Comparison of ENCODE assay signal across 9 mouse cellular contexts in the genomic region with DNA sequence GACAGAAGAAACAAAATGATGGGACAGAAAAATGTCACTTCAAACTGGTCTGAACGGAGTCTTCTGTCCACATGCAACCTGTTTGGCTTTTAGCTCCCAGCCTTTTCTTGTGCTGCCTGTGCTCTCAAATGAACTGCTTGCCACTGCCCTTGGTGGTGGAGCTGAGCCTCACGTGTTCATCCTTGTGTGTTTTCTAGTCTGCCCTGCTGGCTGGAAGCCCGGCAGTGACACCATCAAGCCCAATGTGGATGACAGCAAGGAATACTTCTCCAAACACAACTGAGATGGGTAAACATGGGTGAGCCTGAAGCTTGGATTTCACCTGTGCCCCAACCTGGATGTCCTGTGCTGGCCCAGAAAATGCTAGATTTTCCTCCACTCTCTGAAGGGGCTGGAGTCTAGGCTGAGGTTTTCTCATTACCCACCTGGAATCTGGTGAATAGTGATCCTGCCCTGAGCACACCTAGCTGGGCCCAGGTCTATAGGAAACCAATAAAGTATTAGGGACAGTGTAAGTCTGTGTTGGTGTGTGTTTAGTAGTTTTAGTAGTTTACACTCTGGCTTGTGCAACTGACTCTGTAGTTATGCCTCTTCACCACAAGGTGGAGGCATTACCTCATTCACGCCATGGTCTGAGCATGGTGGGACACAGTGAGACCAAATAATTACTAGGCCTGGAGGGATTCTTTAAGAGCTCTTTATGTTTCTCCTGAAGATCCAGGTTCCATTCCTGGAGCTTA. TPM values are rescaled to one million over a fixed set of nuclear protein-coding genes. Genes with fewer than 3 reads are reported as not detected.
DNase-seq lines count a peak whose midpoint lies in the region; ATAC-seq and TF ChIP-seq lines count a peak whose summit lies in the region.
"Had no signal": no experiment of that assay in that cellular context is flagged by ENCODE, and none has a peak within 500 bp of the region (broad histone marks: within the 10 kb centered on the region; RNA-seq: fewer than 3 reads in every experiment).

No protein-coding gene starts in this region.

- WGBS in liver, embryonic 13.5 days (ENCODE audit: insufficient replicate concordance) = 64% methylated on average over 4 of the region's 4 CpGs
- WGBS in small intestine, adult 2 months = 58% methylated on average over 4 of the region's 4 CpGs

- peak overlapping the region; percentile 99 for H3K4me2 ChIP-seq in liver, embryonic 13.5 days
- H3K4me2 ChIP-seq: lung, embryonic 15.5 days had no signal

- H3K27me3 ChIP-seq in MEL (ENCODE audit: control insufficient read depth in 1 of 2, insufficient read depth in 2 of 2, low read length in 2 of 2) = no peaks in the 10 kb centered on the region
- no peaks in the 10 kb centered on the region for H3K27me3 ChIP-seq in liver, embryonic 13.5 days
- H3K27me3 ChIP-seq in small intestine, adult 2 months (ENCODE audit: control insufficient read depth, insufficient read depth, low read length) = no peaks in the 10 kb centered on the region
- H3K27me3 ChIP-seq: lung, embryonic 15.5 days had no signal

- ATAC-seq in liver, embryonic 13.5 days (ENCODE audit: low read depth) = no peak

- peak; percentile 35 to 43 for DNase-seq in left cerebral cortex, adult 18-20 months (ENCODE audit: low spot score in 2 of 2)
- no peak for DNase-seq in left cerebral cortex, adult 11 months (ENCODE audit: low spot score)
- DNase-seq in MEL (ENCODE audit: low read depth, low spot score) = peak; percentile 85
- peak; percentile 83 for DNase-seq in brain, embryonic 14.5 days (ENCODE audit: low read depth)
- peak; percentile 61 to 62 for DNase-seq in heart, postnatal 36 days
- no peak for DNase-seq in liver, embryonic 13.5 days
- DNase-seq in gastrocnemius, postnatal 10 days = no peak

- TF ChIP-seq RAD21 in MEL (IDR thresholded peaks at IDR 0.05; ENCODE audit: low read depth, low read length) = peak; percentile 77

- intact Hi-C loops in heart, postnatal 36 days (cut with DNase I) = no loop called here

- H3K9ac ChIP-seq in MEL (ENCODE audit: control insufficient read depth, low read depth, low read length, poor library complexity, severe bottlenecking) = peak overlapping the region; percentile 64
- H3K9ac ChIP-seq in liver, embryonic 13.5 days = peak overlapping the region; percentile 96
- H3K9ac ChIP-seq: lung, embryonic 15.5 days had no signal

- no peak for TF ChIP-seq EP300 in MEL (IDR thresholded peaks at IDR 0.05; ENCODE audit: low read depth in 1 of 2, low read length in 2 of 2)

- peak; percentile 65 to 85 (median 73) for TF ChIP-seq CTCF in MEL (IDR thresholded peaks at IDR 0.05 in 2 of 3, conservative IDR thresholded peaks at IDR 0.05 in 1 of 3; ENCODE audit: control insufficient read depth in 1 of 3, insufficient read depth in 1 of 3, low read depth in 2 of 3, low read length in 3 of 3, poor library complexity in 1 of 3, severe bottlenecking in 1 of 3)
- peak; percentile 78; the same call in 1 of the 2 replicates for TF ChIP-seq CTCF in brain, embryonic 14.5 days (IDR thresholded peaks at IDR 0.05; ENCODE audit: borderline replicate concordance, extremely low read depth, insufficient read depth, insufficient read length)
- peak; percentile 4; the same call in 1 of the 2 replicates for TF ChIP-seq CTCF in small intestine, adult 2 months (IDR thresholded peaks at IDR 0.05; ENCODE audit: extremely low read depth, insufficient read length, insufficient replicate concordance, low read depth, low read length)

- peak overlapping the region; percentile 50 for H3K27ac ChIP-seq in MEL (ENCODE audit: control insufficient read depth, low read depth, low read length)
- H3K27ac ChIP-seq in liver, embryonic 13.5 days = peak overlapping the region; percentile 99
- no peak overlapping the region for H3K27ac ChIP-seq in small intestine, adult 2 months (ENCODE audit: insufficient read depth, low read depth, low read length)
- H3K27ac ChIP-seq: lung, embryonic 15.5 days had no signal

- no peak for TF ChIP-seq POLR2A in MEL (IDR thresholded peaks at IDR 0.05; ENCODE audit: control insufficient read depth in 1 of 2, insufficient read depth in 1 of 2, low read depth in 1 of 2, low read length in 2 of 2, poor library complexity in 1 of 2)
- no peak for TF ChIP-seq POLR2A in brain, embryonic 14.5 days (IDR thresholded peaks at IDR 0.05; ENCODE audit: borderline replicate concordance, extremely low read depth, insufficient read depth, insufficient read length, poor library complexity, severe bottlenecking)
- no peak for TF ChIP-seq POLR2A in small intestine, adult 2 months (IDR thresholded peaks at IDR 0.05; ENCODE audit: low read depth, low read length)

- H3K4me3 ChIP-seq in MEL (ENCODE audit: control insufficient read depth in 1 of 2, insufficient read depth in 1 of 2, low read depth in 2 of 2, low read length in 2 of 2) = peak overlapping the region in 1 of 2 experiments; percentile 59; a peak in 2 of 4 replicates
- H3K4me3 ChIP-seq in liver, embryonic 13.5 days (replicated peaks) = peak overlapping the region; percentile 76
- no peak overlapping the region for H3K4me3 ChIP-seq in small intestine, adult 2 months (ENCODE audit: low read depth, low read length)
- H3K4me3 ChIP-seq: lung, embryonic 15.5 days had no signal

- peaks cover 43% of the 10 kb centered on the region for H3K79me2 ChIP-seq in MEL (ENCODE audit: control insufficient read depth, insufficient read depth, low read length, poor library complexity)

- H3K36me3 ChIP-seq in MEL (ENCODE audit: control insufficient read depth in 1 of 2, insufficient read depth in 2 of 2, low read length in 2 of 2) = peaks cover 4 to 19% of the 10 kb centered on the region in 2 experiments; a peak in 3 of 4 replicates
- peaks cover 53% of the 10 kb centered on the region for H3K36me3 ChIP-seq in liver, embryonic 13.5 days
- H3K36me3 ChIP-seq in small intestine, adult 2 months (ENCODE audit: control insufficient read depth, insufficient read depth, low read length) = peaks cover 11% of the 10 kb centered on the region

- H3K4me1 ChIP-seq in MEL (ENCODE audit: control insufficient read depth in 1 of 2, insufficient read depth in 2 of 2, low read length in 2 of 2) = peaks cover 4 to 28% of the 10 kb centered on the region in 2 experiments; a peak in 2 of 4 replicates
- H3K4me1 ChIP-seq in liver, embryonic 13.5 days (replicated peaks) = peaks cover 87% of the 10 kb centered on the region
- peaks cover 8% of the 10 kb centered on the region for H3K4me1 ChIP-seq in small intestine, adult 2 months (ENCODE audit: control insufficient read depth, insufficient read depth, insufficient read length, low read length)

- no peaks in the 10 kb centered on the region for H3K9me3 ChIP-seq in MEL (replicated peaks; ENCODE audit: insufficient read depth, low read length)
- no peaks in the 10 kb centered on the region for H3K9me3 ChIP-seq in liver, embryonic 13.5 days (replicated peaks)
- H3K9me3 ChIP-seq: lung, embryonic 15.5 days had no signal

RNA-seq across cellular contexts. Expression of a gene that starts 4.4 kb away (rescaled TPM):
- 10 to 100 TPM; 45.8 to 59.8 TPM for total RNA-seq in left cerebral cortex, adult 18-20 months (2021)
- total RNA-seq in MEL (2012; rRNA removed) = 105 TPM in 2 replicates
- 100 to 1,000 TPM in 1 of 2 experiments, not detected in 1; 109 TPM for polyA plus RNA-seq in MEL (2012; ENCODE audit: insufficient read depth in 1 of 2, insufficient read length in 2 of 2, low read depth in 1 of 2, low replicate concordance in 2 of 2, missing spikeins in 1 of 2)
- polyA plus RNA-seq in brain, embryonic 14.5 days (2012; rRNA removed) = 41.8 and 51.3 TPM in 2 replicates
- total RNA-seq in heart, postnatal 36 days (2021) = 10 to 100 TPM; 48.6 to 56.7 TPM
- polyA plus RNA-seq in liver, embryonic 13.5 days (2015; fragmentation: Nextera tagmentation; extraction: Ambion mirVana) = 130 TPM in 2 replicates
- 14.5 and 29.1 TPM in 2 replicates for polyA plus RNA-seq in small intestine, adult 2 months (2012; rRNA removed)
- total RNA-seq in gastrocnemius, postnatal 10 days (2021) = 10 to 100 TPM; 26.7 to 36.8 TPM

RNA-seq across cellular contexts. Expression of a gene that starts 4.5 kb away (rescaled TPM):
- total RNA-seq in left cerebral cortex, adult 18-20 months (2021) = 100 to 1,000 TPM; 119 to 130 TPM
- total RNA-seq in MEL (2012; rRNA removed) = 49.6 and 72.7 TPM in 2 replicates
- polyA plus RNA-seq in MEL (2012; ENCODE audit: insufficient read depth in 1 of 2, insufficient read length in 2 of 2, low read depth in 1 of 2, low replicate concordance in 2 of 2, missing spikeins in 1 of 2) = 10 to 100 TPM in 1 of 2 experiments, not detected in 1; 41.6 TPM
- 6.7 and 7.1 TPM in 2 replicates for polyA plus RNA-seq in brain, embryonic 14.5 days (2012; rRNA removed)
- total RNA-seq in heart, postnatal 36 days (2021) = 10 to 100 TPM; 14.9 to 26.9 TPM
- polyA plus RNA-seq in liver, embryonic 13.5 days (2015; fragmentation: Nextera tagmentation; extraction: Ambion mirVana) = 12.2 and 15.3 TPM in 2 replicates
- polyA plus RNA-seq in small intestine, adult 2 months (2012; rRNA removed) = 122 and 329 TPM in 2 replicates
- 1 to 10 TPM; 5.8 to 8.9 TPM for total RNA-seq in gastrocnemius, postnatal 10 days (2021)

RNA-seq across cellular contexts. Expression of a gene that starts 4.6 kb away (rescaled TPM):
- total RNA-seq in left cerebral cortex, adult 18-20 months (2021) = 100 to 1,000 TPM; 338 to 344 TPM
- total RNA-seq in MEL (2012; rRNA removed) = 502 and 643 TPM in 2 replicates
- 100 to 1,000 TPM; 679 to 773 TPM for polyA plus RNA-seq in MEL (2012; ENCODE audit: insufficient read depth in 1 of 2, insufficient read length in 2 of 2, low read depth in 1 of 2, low replicate concordance in 2 of 2, missing spikeins in 1 of 2)
- 756 and 915 TPM in 2 replicates for polyA plus RNA-seq in brain, embryonic 14.5 days (2012; rRNA removed)
- 100 to 1,000 TPM; 633 to 676 TPM for total RNA-seq in heart, postnatal 36 days (2021)
- polyA plus RNA-seq in liver, embryonic 13.5 days (2015; fragmentation: Nextera tagmentation; extraction: Ambion mirVana) = 1,982 and 2,114 TPM in 2 replicates
- 70.6 and 141 TPM in 2 replicates for polyA plus RNA-seq in small intestine, adult 2 months (2012; rRNA removed)
- total RNA-seq in gastrocnemius, postnatal 10 days (2021) = 100 to 1,000 TPM; 260 to 267 TPM

RNA-seq across cellular contexts. Expression of a gene that starts 4.7 kb away (rescaled TPM):
- not detected for total RNA-seq in left cerebral cortex, adult 18-20 months (2021)
- 3.9 and 4.7 TPM in 2 replicates for total RNA-seq in MEL (2012; rRNA removed)
- polyA plus RNA-seq in MEL (2012; ENCODE audit: insufficient read depth in 1 of 2, insufficient read length in 2 of 2, low read depth in 1 of 2, low replicate concordance in 2 of 2, missing spikeins in 1 of 2) = not detected
- polyA plus RNA-seq in brain, embryonic 14.5 days (2012; rRNA removed) = not detected in 2 replicates
- total RNA-seq in heart, postnatal 36 days (2021) = 1 to 10 TPM in 1 of 2 experiments, not detected in 1; 1.0 TPM
- polyA plus RNA-seq in liver, embryonic 13.5 days (2015; fragmentation: Nextera tagmentation; extraction: Ambion mirVana) = not detected in 2 replicates
- polyA plus RNA-seq in small intestine, adult 2 months (2012; rRNA removed) = 3.2 TPM in 1 of 2 replicates, not detected in the other
- not detected for total RNA-seq in gastrocnemius, postnatal 10 days (2021)
- polyA plus RNA-seq: lung, embryonic 15.5 days had no signal

RNA-seq across cellular contexts. Expression of a gene that starts 16.4 kb away (rescaled TPM):
- total RNA-seq in left cerebral cortex, adult 18-20 months (2021) = 1 to 10 TPM; 9.6 to 9.7 TPM
- 10.5 and 11.5 TPM in 2 replicates for total RNA-seq in MEL (2012; rRNA removed)
- polyA plus RNA-seq in MEL (2012; ENCODE audit: insufficient read depth in 1 of 2, insufficient read length in 2 of 2, low read depth in 1 of 2, low replicate concordance in 2 of 2, missing spikeins in 1 of 2) = 10 to 100 TPM in 1 of 2 experiments, not detected in 1; 17.5 TPM
- 21.2 and 27.2 TPM in 2 replicates for polyA plus RNA-seq in brain, embryonic 14.5 days (2012; rRNA removed)
- 1 to 10 TPM; 2.7 to 2.9 TPM for total RNA-seq in heart, postnatal 36 days (2021)
- 7.2 and 7.4 TPM in 2 replicates for polyA plus RNA-seq in liver, embryonic 13.5 days (2015; fragmentation: Nextera tagmentation; extraction: Ambion mirVana)
- 26.3 and 56.9 TPM in 2 replicates for polyA plus RNA-seq in small intestine, adult 2 months (2012; rRNA removed)
- total RNA-seq in gastrocnemius, postnatal 10 days (2021) = 1 to 10 TPM; 2.3 to 2.7 TPM

Comparison
In these comparisons a context has a peak if more than half of its experiments do, and no peak if none do; other contexts are left out.
1. DNase-seq: peak in left cerebral cortex, adult 18-20 months (2 of 2), MEL (single experiment), brain, embryonic 14.5 days (single experiment) and heart, postnatal 36 days (2 of 2); none in left cerebral cortex, adult 11 months (single experiment), liver, embryonic 13.5 days (single experiment) and gastrocnemius, postnatal 10 days (single experiment).
2. CTCF ChIP-seq: peak in every context shown above with its lines; median percentile 78 in brain, embryonic 14.5 days; 73 in MEL; 4 in small intestine, adult 2 months.